Mouse (Mus musculus): ENCODE results near the gene Clmn.

- TF ChIP-seq CTCF (IDR thresholded peaks at IDR 0.05; ENCODE audit: insufficient read depth, low read length) (no peak), POLR2A (IDR thresholded peaks at IDR 0.05; ENCODE audit: borderline replicate concordance, extremely low read depth, low read depth, low read length) (no peak)
These were observed 13.0 kb downstream of the Clmn start for GRCm38 (mm10) chr12:104851711-104852508.

All from lung, adult 2 months (tissue).